Mouse (Mus musculus): Measurements from ENCODE around the gene Zkscan6.

DNA sequence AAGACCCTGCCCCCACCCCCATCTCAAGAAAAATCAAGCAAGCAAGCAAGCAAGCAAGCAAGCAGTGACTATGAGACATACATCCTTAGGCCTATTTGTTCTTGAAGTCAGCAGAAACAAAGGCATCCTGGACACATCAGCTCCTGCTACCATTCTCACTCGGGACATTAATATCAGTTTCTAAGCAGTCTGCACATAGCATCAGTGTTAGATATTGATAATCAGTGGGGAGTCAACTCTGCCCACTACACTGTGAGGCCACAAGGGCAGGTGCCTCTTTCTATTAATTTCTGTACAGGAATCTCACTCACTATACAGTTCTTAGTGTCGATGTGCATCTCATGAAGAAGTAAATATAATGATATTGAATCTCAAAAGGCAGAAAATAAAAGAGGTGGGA, 33.4 kb upstream of the Zkscan6 start:
- no peak for TF ChIP-seq CTCF (IDR thresholded peaks at IDR 0.05; ENCODE audit: low read depth)
- no peak for TF ChIP-seq EP300 (optimal IDR thresholded peaks at IDR 0.05)
